Mouse (Mus musculus): Measurements from ENCODE around the gene Mex3a. TPM values are rescaled to one million over a fixed set of nuclear protein-coding genes. Genes with fewer than 3 reads are reported as not detected.
"Not testable (repeated sequence)": the region's sequence is repeated elsewhere in the genome, so short reads cannot be mapped to it uniquely, and the experiment has no call there.

The Mex3a gene
- polyA plus RNA-seq, 1 experiment from 2014 or later, result 19.2 TPM

- H3K9ac ChIP-seq (replicated peaks), result no peak overlapping the region
- no peak overlapping the region for H3K4me2 ChIP-seq
- WGBS, result 90% methylated on average over 4 of the region's 4 CpGs
- H3K9me3 ChIP-seq (replicated peaks), result no peaks in the 10 kb centered on the region
- no peaks in the 10 kb centered on the region for H3K27me3 ChIP-seq (replicated peaks)
- H3K4me1 ChIP-seq, result no peaks in the 10 kb centered on the region
- peaks cover 84% of the 10 kb centered on the region for H3K36me3 ChIP-seq
- no peak for ATAC-seq (ENCODE audit: low FRiP score)
- H3K27ac ChIP-seq (replicated peaks), result no peak overlapping the region
- H3K4me3 ChIP-seq (replicated peaks), result no peak overlapping the region
Observed at GRCm38 (mm10) chr3:88566536-88567061, 34.4 kb downstream of the Mex3a start.

DNA sequence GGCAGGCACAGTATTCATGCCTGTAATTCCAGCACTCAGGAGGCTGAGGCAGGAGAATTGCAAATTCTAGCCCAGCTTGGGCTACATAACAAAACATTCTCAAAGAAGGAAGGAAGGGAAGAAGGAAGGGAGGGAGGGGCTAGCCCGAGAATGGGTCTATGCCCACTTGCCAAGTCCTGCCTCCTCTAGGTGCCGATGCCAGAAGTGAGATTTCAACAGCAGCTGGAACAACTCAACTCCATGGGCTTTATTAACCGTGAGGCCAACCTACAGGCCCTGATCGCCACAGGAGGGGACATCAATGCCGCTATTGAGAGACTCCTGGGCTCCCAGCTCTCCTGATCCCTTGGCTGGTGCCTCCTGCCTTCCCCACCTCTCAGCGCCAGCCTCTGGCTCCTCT is 35.7 kb downstream of the Mex3a start:
- no peaks in the 10 kb centered on the region for H3K9me3 ChIP-seq (replicated peaks)
- no peak for ATAC-seq (ENCODE audit: low FRiP score)
- H3K4me2 ChIP-seq, result no peak overlapping the region
- no peak overlapping the region for H3K9ac ChIP-seq (replicated peaks)
- 98% methylated on average over 6 of the region's 6 CpGs for WGBS
- no peaks in the 10 kb centered on the region for H3K27me3 ChIP-seq (replicated peaks)
- no peaks in the 10 kb centered on the region for H3K4me1 ChIP-seq
- H3K4me3 ChIP-seq (replicated peaks), result no peak overlapping the region
- no peak overlapping the region for H3K27ac ChIP-seq (replicated peaks)
- peaks cover 73% of the 10 kb centered on the region for H3K36me3 ChIP-seq

DNA sequence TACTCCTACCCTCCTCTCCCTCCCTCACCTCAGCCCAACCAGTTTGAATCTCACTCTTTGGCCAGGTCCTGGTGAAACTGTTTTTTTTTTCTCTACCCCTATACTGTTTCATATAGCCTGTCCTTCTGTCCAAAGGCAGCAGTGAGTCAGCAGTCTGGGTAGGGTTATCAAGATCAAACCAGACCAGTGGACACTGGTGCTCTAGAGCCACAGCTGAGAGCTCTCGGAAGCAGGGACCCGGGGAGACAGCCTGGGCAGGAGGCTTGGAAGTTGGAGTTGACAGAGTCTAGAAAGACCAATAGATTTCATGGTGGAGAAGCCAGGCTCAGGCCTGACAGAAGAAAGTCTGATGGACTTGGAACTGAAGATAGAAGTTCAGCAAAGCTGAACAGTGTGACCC is 36.4 kb downstream of the Mex3a start:
- no peak overlapping the region for H3K4me3 ChIP-seq (replicated peaks)
- WGBS, result 97% methylated on average over 2 of the region's 2 CpGs
- peaks cover 66% of the 10 kb centered on the region for H3K36me3 ChIP-seq
- no peaks in the 10 kb centered on the region for H3K9me3 ChIP-seq (replicated peaks)
- no peak for ATAC-seq (ENCODE audit: low FRiP score)
- no peak overlapping the region for H3K9ac ChIP-seq (replicated peaks)
- H3K27ac ChIP-seq (replicated peaks), result no peak overlapping the region
- no peaks in the 10 kb centered on the region for H3K4me1 ChIP-seq
- H3K27me3 ChIP-seq (replicated peaks), result no peaks in the 10 kb centered on the region
- no peak overlapping the region for H3K4me2 ChIP-seq

DNA sequence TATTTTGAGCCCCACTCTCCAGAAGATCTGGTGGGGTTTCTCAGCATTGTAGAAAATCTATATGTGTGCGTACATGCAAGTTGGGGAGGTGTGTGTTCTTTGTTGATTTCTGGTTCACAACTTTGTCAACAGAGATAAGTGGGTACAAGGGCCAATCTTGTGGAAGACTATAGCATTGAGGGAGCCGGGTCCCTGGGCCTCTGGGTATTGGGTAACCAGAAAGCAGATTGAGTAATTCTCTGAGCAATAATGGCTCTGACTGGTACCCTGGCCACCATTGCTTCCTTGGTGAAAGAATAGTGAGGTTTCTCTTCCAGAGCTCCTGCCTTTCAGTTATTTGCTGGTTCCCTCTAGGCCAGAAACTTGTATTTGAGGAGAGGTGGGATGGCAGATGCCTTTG is 36.9 kb downstream of the Mex3a start:
- H3K36me3 ChIP-seq, result peaks cover 61% of the 10 kb centered on the region
- no peak overlapping the region for H3K27ac ChIP-seq (replicated peaks)
- H3K4me3 ChIP-seq (replicated peaks), result no peak overlapping the region
- no peaks in the 10 kb centered on the region for H3K27me3 ChIP-seq (replicated peaks)
- H3K9me3 ChIP-seq (replicated peaks), result no peaks in the 10 kb centered on the region
- no peak for ATAC-seq (ENCODE audit: low FRiP score)
- WGBS, result 98% methylated on average over 2 of the region's 2 CpGs
- no peak overlapping the region for H3K9ac ChIP-seq (replicated peaks)
- H3K4me2 ChIP-seq, result no peak overlapping the region
- no peaks in the 10 kb centered on the region for H3K4me1 ChIP-seq

GRCm38 (mm10) chr3:88569694-88570093 is 37.5 kb downstream of the Mex3a start:
- no peak for ATAC-seq (ENCODE audit: low FRiP score)
- Histone ChIP-seq H3K4me2 (no peak overlapping the region), H3K4me3 (replicated peaks) (no peak overlapping the region), H3K27me3 (replicated peaks) (no peaks in the 10 kb centered on the region), H3K9me3 (replicated peaks) (no peaks in the 10 kb centered on the region), H3K9ac (replicated peaks) (no peak overlapping the region), H3K27ac (replicated peaks) (no peak overlapping the region), H3K36me3 (peaks cover 55% of the 10 kb centered on the region), H3K4me1 (no peaks in the 10 kb centered on the region)
- 92% methylated on average over 5 of the region's 5 CpGs for WGBS

- Histone ChIP-seq H3K27me3 (replicated peaks) (no peaks in the 10 kb centered on the region), H3K4me3 (replicated peaks) (no peak overlapping the region), H3K36me3 (peaks cover 50% of the 10 kb centered on the region), H3K9me3 (replicated peaks) (no peaks in the 10 kb centered on the region), H3K9ac (replicated peaks) (no peak overlapping the region), H3K27ac (replicated peaks) (no peak overlapping the region), H3K4me1 (no peaks in the 10 kb centered on the region), H3K4me2 (no peak overlapping the region)
- ATAC-seq (ENCODE audit: low FRiP score), result no peak
- 96% methylated on average over 10 of the region's 10 CpGs for WGBS
Observed at GRCm38 (mm10) chr3:88570341-88570740, 38.1 kb downstream of the Mex3a start.

DNA sequence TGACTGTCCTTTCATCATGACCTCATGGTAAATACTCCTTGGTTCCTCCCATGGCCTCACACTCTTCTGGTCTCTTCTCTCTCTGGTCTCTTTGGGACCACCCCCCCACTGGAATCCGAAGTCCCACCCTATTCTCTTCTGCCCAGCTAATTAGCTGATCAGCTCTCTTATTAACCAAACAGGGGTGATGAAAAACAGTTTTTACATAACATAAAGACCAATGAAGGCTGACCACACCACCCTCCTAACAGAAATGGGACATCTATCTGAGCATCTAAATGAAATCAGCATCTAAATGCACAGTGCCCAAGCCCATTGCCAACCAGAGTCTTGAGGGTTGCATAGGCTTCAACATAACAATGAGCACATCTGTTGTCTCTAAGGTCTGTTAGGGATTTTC is 39.7 kb downstream of the Mex3a start:
- ATAC-seq (ENCODE audit: low FRiP score), result no peak
- H3K36me3 ChIP-seq, result peaks cover 35% of the 10 kb centered on the region
- H3K4me3 ChIP-seq (replicated peaks), result no peak overlapping the region
- H3K27ac ChIP-seq (replicated peaks), result no peak overlapping the region
- WGBS, result 81% methylated on average over 1 of the region's 1 CpGs
- H3K4me1 ChIP-seq, result no peaks in the 10 kb centered on the region
- H3K9me3 ChIP-seq (replicated peaks), result no peaks in the 10 kb centered on the region
- no peaks in the 10 kb centered on the region for H3K27me3 ChIP-seq (replicated peaks)
- H3K4me2 ChIP-seq, result no peak overlapping the region
- H3K9ac ChIP-seq (replicated peaks), result no peak overlapping the region

- 78% methylated on average over 2 of the region's 2 CpGs for WGBS
Observed at GRCm38 (mm10) chr3:88572835-88573234, 40.6 kb downstream of the Mex3a start.

DNA sequence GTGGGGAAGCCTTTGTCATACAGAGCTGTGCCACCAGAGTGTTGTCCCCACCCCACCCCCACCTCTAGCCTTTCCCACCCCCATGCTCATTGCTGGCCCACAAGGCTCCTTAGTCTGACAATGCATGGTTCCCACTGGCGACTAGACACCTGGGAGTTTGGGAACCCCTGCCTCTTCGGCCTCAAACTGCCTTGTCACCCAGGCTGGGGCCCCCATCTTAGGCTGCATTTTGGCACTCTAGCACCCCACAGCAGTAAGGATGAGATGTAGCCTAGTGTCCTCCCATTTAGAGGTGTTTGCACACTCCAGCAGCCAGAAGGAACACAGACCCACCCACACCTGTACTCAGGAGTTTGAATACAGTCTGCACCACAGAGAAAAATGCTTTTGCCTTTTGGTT is 41.6 kb downstream of the Mex3a start:
- H3K27ac ChIP-seq (replicated peaks), result no peak overlapping the region
- no peak for ATAC-seq (ENCODE audit: low FRiP score)
- no peak overlapping the region for H3K4me2 ChIP-seq
- no peaks in the 10 kb centered on the region for H3K27me3 ChIP-seq (replicated peaks)
- peaks cover under 1% of the 10 kb centered on the region; the same call in 1 of the 2 replicates for H3K4me1 ChIP-seq
- H3K9me3 ChIP-seq (replicated peaks), result no peaks in the 10 kb centered on the region
- WGBS, result 97% methylated on average over 2 of the region's 2 CpGs
- no peak overlapping the region for H3K9ac ChIP-seq (replicated peaks)
- no peak overlapping the region for H3K4me3 ChIP-seq (replicated peaks)
- H3K36me3 ChIP-seq, result peaks cover 17% of the 10 kb centered on the region

More at GRCm38 (mm10) chr3:88572835-88573234, 40.6 kb downstream of the Mex3a start:
- ATAC-seq (ENCODE audit: low FRiP score), result no peak
- no peaks in the 10 kb centered on the region for H3K27me3 ChIP-seq (replicated peaks)
- no peak overlapping the region for H3K4me3 ChIP-seq (replicated peaks)
- peaks cover 27% of the 10 kb centered on the region for H3K36me3 ChIP-seq
- no peak overlapping the region for H3K4me2 ChIP-seq
- H3K9me3 ChIP-seq (replicated peaks), result no peaks in the 10 kb centered on the region
- H3K27ac ChIP-seq (replicated peaks), result no peak overlapping the region
- no peaks in the 10 kb centered on the region for H3K4me1 ChIP-seq
- H3K9ac ChIP-seq (replicated peaks), result no peak overlapping the region

DNA sequence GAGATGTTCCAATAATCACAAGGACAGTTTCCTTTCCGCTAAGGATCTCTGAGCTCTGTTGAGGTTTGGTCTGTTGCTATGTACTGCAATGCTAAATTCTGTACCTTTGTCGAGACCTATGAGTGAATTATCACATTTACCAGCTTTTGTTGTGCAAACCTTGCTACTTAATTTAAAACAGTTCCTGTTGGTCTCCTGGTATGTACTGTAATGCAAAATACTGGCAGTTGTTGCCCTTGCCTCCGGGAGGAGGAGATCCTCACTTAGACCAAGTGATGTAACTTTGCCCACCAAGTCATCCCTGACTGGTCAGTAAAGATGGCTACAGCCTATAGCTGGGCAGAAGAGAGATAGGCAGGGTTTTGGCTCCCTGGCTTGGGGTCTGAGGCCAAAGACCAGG is 43.3 kb downstream of the Mex3a start, which contains the start of gene Ssr2:
Gene Ssr2, plus strand, starts transcription at position 337 of the 400 bp plus-strand sequence.
- H3K4me2 ChIP-seq, result no peak within 1 kb of the TSS
- peaks cover 11% of the 10 kb centered on the region for H3K4me1 ChIP-seq
- ATAC-seq (ENCODE audit: low FRiP score), result no peak
- no peak within 1 kb of the TSS for H3K27ac ChIP-seq (replicated peaks)
- no peaks in the 10 kb centered on the region for H3K36me3 ChIP-seq
- no peaks in the 10 kb centered on the region for H3K27me3 ChIP-seq (replicated peaks)
- 89% methylated on average over 3 of the region's 3 CpGs for WGBS
- no peaks in the 10 kb centered on the region for H3K9me3 ChIP-seq (replicated peaks)
- H3K4me3 ChIP-seq (replicated peaks), result no peak within 1 kb of the TSS
- no peak within 1 kb of the TSS for H3K9ac ChIP-seq (replicated peaks)

DNA sequence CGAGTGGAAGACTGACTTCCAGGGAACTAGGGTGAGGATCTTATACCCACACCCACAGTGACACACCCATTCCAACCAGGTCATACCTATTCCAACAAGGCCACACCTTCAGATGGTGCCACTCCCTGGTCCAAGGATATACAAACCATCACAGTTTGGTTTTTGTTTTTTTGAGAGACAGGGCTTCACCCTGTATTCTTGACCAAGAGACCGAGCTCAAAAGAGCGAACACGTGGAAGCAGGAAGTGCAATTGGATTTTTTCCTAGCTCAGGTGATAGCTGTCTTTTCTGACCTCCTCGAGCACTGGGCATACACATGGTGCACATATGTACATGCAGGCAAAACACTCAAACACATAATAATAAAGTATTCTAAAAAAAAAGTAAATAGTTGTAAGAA is 45.7 kb downstream of the Mex3a start:
- not testable (repeated sequence) for H3K9ac ChIP-seq (replicated peaks); H3K4me2 ChIP-seq; H3K9me3 ChIP-seq (replicated peaks); H3K27me3 ChIP-seq (replicated peaks); ATAC-seq (ENCODE audit: low FRiP score); H3K4me3 ChIP-seq (replicated peaks); H3K27ac ChIP-seq (replicated peaks)
- 86% methylated on average over 5 of the region's 5 CpGs for WGBS
- H3K4me1 ChIP-seq, result peaks cover 19% of the 10 kb centered on the region
- H3K36me3 ChIP-seq, result peaks cover 18% of the 10 kb centered on the region

DNA sequence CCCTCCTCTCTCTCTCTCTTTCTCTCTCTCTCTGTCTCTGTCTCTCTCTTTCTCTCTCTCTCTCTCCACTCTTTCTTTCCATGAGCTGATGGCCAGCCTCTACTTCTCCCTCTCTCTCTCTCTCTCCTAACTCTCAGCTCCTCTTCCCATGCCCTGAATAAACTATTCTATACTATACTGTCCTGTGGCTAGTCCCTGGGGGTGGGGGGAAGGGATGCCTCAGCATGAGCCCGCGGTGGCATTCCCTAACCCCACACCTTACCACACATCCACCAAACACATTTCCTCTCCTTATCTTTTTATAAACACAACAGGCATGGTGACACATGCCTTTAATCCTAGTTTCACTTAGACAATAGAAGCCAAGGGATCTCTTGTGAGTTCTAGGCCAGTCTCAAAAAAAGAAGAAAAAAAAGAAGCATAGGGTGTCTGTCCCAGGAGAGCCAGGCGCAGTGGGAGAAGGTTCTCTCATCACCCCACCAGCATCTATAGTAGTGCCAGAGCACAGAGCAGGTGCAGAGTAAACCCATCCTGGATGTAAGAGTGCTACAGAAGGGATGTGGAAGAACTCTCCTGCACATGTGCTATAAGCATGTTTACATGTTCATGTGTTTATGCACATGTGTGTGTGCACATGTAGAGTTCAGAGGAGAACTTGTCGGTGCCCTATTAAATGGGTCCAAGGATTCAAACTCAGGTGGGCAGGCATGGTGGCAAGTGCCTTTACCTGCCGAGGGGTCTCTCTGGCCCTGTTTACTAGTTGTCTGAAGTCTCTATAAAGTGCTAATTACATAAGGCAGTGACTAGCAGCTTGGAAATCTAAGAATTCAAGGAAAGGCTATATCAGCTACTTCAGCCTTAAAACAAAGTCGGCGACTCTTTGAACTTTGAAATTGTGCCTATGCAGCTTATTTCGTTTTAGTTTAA is 46.6 kb downstream of the Mex3a start:
- ATAC-seq (ENCODE audit: low FRiP score), result peak; percentile 52; the same call in 1 of the 2 replicates
- no peaks in the 10 kb centered on the region for H3K27me3 ChIP-seq (replicated peaks)
- H3K27ac ChIP-seq (replicated peaks), result no peak overlapping the region
- peaks cover 19% of the 10 kb centered on the region for H3K4me1 ChIP-seq
- no peaks in the 10 kb centered on the region for H3K9me3 ChIP-seq (replicated peaks)
- peak overlapping the region; percentile 95; the same call in 1 of the 2 replicates for H3K9ac ChIP-seq (replicated peaks)
- peaks cover 25% of the 10 kb centered on the region for H3K36me3 ChIP-seq
- peak overlapping the region; percentile 73 for H3K4me3 ChIP-seq (replicated peaks)
- WGBS, result 55% methylated on average over 8 of the region's 8 CpGs
- peak overlapping the region; percentile 85 for H3K4me2 ChIP-seq
